Mouse (Mus musculus): ENCODE results near the gene Mast4.

GRCm38 (mm10) chr13:102694154-102694553 lies 640.1 kb downstream of the Mast4 start:
- no peak for TF ChIP-seq CTCF (IDR thresholded peaks at IDR 0.05; ENCODE audit: borderline replicate concordance, insufficient read depth, low read length)
- TF ChIP-seq POLR2A (IDR thresholded peaks at IDR 0.05; ENCODE audit: low read depth, low read length): no peak
